Mouse (Mus musculus): Measurements from ENCODE around the gene Pate1. TPM values are rescaled to one million over a fixed set of nuclear protein-coding genes. Genes with fewer than 3 reads are reported as not detected.

The Pate1 gene
- polyA plus RNA-seq (2015; fragmentation: Nextera tagmentation; extraction: Ambion mirVana), result not detected in 2 replicates

DNA sequence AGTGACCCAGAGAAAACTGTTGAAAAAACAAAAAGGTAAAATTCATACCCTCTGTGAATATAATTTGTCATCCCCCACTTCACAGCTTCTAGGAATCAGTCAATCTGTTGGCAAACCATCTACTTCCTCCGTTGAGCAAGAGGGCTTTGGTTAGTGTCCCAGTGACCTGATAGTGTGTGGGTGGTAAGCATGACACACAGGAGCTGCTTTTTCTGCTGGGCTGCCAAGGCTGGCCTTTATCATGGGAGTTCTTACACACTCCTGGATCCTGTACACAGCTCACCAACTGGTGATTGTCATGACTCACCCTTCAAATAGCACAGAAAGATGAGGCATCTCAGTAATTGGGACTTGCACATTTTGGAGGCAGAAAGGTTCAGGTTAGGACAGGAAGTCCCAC is at the start of gene Pate1:
Gene Pate1, minus strand, starts transcription at position 378 of the 400 bp plus-strand sequence.

GRCm38 (mm10) chr9:35648102-35648501 is 39.1 kb downstream of the Pate1 start, which contains the start of gene Pate3:
TSS of gene Pate3 (minus strand) at chr9:35648202.

Other genes starting within 250 kb of the Pate1 start
- gene Gm1113, start 169.1 kb downstream of the Pate1 start, polyA plus RNA-seq (2015; fragmentation: Nextera tagmentation; extraction: Ambion mirVana), result not detected in 2 replicates
- gene Ddx25, start 128.9 kb downstream of the Pate1 start, polyA plus RNA-seq (2015; fragmentation: Nextera tagmentation; extraction: Ambion mirVana), result 0.11 and 0.13 TPM in 2 replicates
- gene Pus3, start 128.8 kb downstream of the Pate1 start, polyA plus RNA-seq (2015; fragmentation: Nextera tagmentation; extraction: Ambion mirVana), result 8.9 and 9.5 TPM in 2 replicates
- gene Pate2, start 117.1 kb downstream of the Pate1 start, polyA plus RNA-seq (2015; fragmentation: Nextera tagmentation; extraction: Ambion mirVana), result 0.23 and 0.51 TPM in 2 replicates
- 9.1 and 9.9 TPM in 2 replicates for gene Hyls1, start 117.0 kb downstream of the Pate1 start, polyA plus RNA-seq (2015; fragmentation: Nextera tagmentation; extraction: Ambion mirVana)
- gene Pate4, start 75.4 kb downstream of the Pate1 start, polyA plus RNA-seq (2015; fragmentation: Nextera tagmentation; extraction: Ambion mirVana), result not detected in 2 replicates
- not detected in 2 replicates for gene Pate3, start 39.2 kb downstream of the Pate1 start, polyA plus RNA-seq (2015; fragmentation: Nextera tagmentation; extraction: Ambion mirVana)
- not detected in 2 replicates for gene Gm17677, start 53.7 kb upstream of the Pate1 start, polyA plus RNA-seq (2015; fragmentation: Nextera tagmentation; extraction: Ambion mirVana)
- not detected in 2 replicates for gene Gm17727, start 90.7 kb upstream of the Pate1 start, polyA plus RNA-seq (2015; fragmentation: Nextera tagmentation; extraction: Ambion mirVana)
- gene Gm27235, start 102.7 kb upstream of the Pate1 start, polyA plus RNA-seq (2015; fragmentation: Nextera tagmentation; extraction: Ambion mirVana), result not detected in 2 replicates
- gene D730048I06Rik, start 102.7 kb upstream of the Pate1 start, polyA plus RNA-seq (2015; fragmentation: Nextera tagmentation; extraction: Ambion mirVana), result not detected in 2 replicates
- not detected in 2 replicates for gene 9230110F15Rik, start 156.8 kb upstream of the Pate1 start, polyA plus RNA-seq (2015; fragmentation: Nextera tagmentation; extraction: Ambion mirVana)
- not detected in 2 replicates for gene 9230113P08Rik, start 221.0 kb upstream of the Pate1 start, polyA plus RNA-seq (2015; fragmentation: Nextera tagmentation; extraction: Ambion mirVana)

Measured in spleen, postnatal 0 days (tissue).